Comparison of ENCODE assay signal across 35 mouse cellular contexts in genomic region chr17:44410961-44411360, GRCm38 (mm10).
"Had no signal": no experiment of that assay in that cellular context is flagged by ENCODE, and none has a peak within 500 bp of the region (broad histone marks: within the 10 kb centered on the region; RNA-seq: fewer than 3 reads in every experiment).

No protein-coding gene starts in this region.

- H3K9ac ChIP-seq: heart, embryonic 12.5 days; heart, embryonic 13.5 days; heart, embryonic 15.5 days; hindbrain, embryonic 12.5 days; hindbrain, embryonic 13.5 days; hindbrain, embryonic 14.5 days; hindbrain, embryonic 15.5 days; intestine, embryonic 15.5 days; kidney, embryonic 15.5 days had no signal

- ATAC-seq: hindbrain, embryonic 16.5 days; hindbrain, postnatal 0 days; inflammation-experienced regulatory T-cells, adult 6 months; intestine, embryonic 15.5 days; intestine, embryonic 16.5 days; intestine, postnatal 0 days had no signal

- H3K27me3 ChIP-seq: heart, embryonic 12.5 days; heart, embryonic 13.5 days; heart, embryonic 15.5 days; hindbrain, embryonic 12.5 days; hindbrain, embryonic 13.5 days; hindbrain, embryonic 15.5 days; intestine, embryonic 15.5 days; kidney, embryonic 15.5 days had no signal

- H3K4me1 ChIP-seq: heart, embryonic 12.5 days; heart, embryonic 13.5 days; heart, embryonic 15.5 days; hindbrain, embryonic 10.5 days; hindbrain, embryonic 12.5 days; hindbrain, embryonic 13.5 days; hindbrain, embryonic 15.5 days; intestine, embryonic 15.5 days; kidney, embryonic 15.5 days had no signal

- H3K4me3 ChIP-seq: heart, embryonic 12.5 days; heart, embryonic 13.5 days; heart, embryonic 15.5 days; hindbrain, embryonic 10.5 days; hindbrain, embryonic 12.5 days; hindbrain, embryonic 13.5 days; hindbrain, embryonic 15.5 days; intestine, embryonic 15.5 days; kidney, embryonic 15.5 days; layer of hippocampus, adult 2 months; left cerebral cortex, adult 2 months had no signal

- DNase-seq: heart, postnatal 10 days; heart, postnatal 14 days; heart, postnatal 36 days; heart, postnatal 4 days; kidney, adult 11 months; kidney, adult 18-20 months; kidney, adult 2 months; kidney, adult 8-10 months; kidney, adult 9 months; kidney, postnatal 10 days; kidney, postnatal 14 days; kidney, postnatal 25 days; kidney, postnatal 36 days; kidney, postnatal 4 days; layer of hippocampus, adult 9-11 months; layer of hippocampus, postnatal 36 days had no signal

- H3K36me3 ChIP-seq: heart, embryonic 12.5 days; heart, embryonic 13.5 days; heart, embryonic 15.5 days; hindbrain, embryonic 10.5 days; hindbrain, embryonic 12.5 days; hindbrain, embryonic 13.5 days; hindbrain, embryonic 15.5 days; intestine, embryonic 15.5 days; kidney, embryonic 15.5 days had no signal

- H3K27ac ChIP-seq: heart, embryonic 13.5 days; heart, embryonic 15.5 days; hindbrain, embryonic 10.5 days; hindbrain, embryonic 12.5 days; hindbrain, embryonic 13.5 days; hindbrain, embryonic 14.5 days; hindbrain, embryonic 15.5 days; hindbrain, postnatal 0 days; intestine, embryonic 15.5 days; kidney, embryonic 15.5 days; kidney, postnatal 0 days; layer of hippocampus, adult 2 months; left cerebral cortex, adult 2 months had no signal

- H3K4me2 ChIP-seq: heart, embryonic 11.5 days; heart, embryonic 12.5 days; heart, embryonic 13.5 days; heart, embryonic 15.5 days; hindbrain, embryonic 12.5 days; hindbrain, embryonic 13.5 days; hindbrain, embryonic 14.5 days; hindbrain, embryonic 15.5 days; intestine, embryonic 15.5 days; kidney, embryonic 15.5 days had no signal
